In genomic region chr1:180966542-180966941, GRCm38 (mm10) we compare ENCODE assay signal across 12 mouse cellular contexts. TPM values are rescaled to one million over a fixed set of nuclear protein-coding genes. Genes with fewer than 3 reads are reported as not detected.
DNase-seq lines count a peak whose midpoint lies in the region; ATAC-seq and TF ChIP-seq lines count a peak whose summit lies in the region.
"Had no signal": no experiment of that assay in that cellular context is flagged by ENCODE, and none has a peak within 500 bp of the region (broad histone marks: within the 10 kb centered on the region; RNA-seq: fewer than 3 reads in every experiment).

No protein-coding gene starts in this region.

- WGBS in kidney, adult 2 months = 58% methylated on average over 3 of the region's 3 CpGs
- 81% methylated on average over 3 of the region's 3 CpGs for WGBS in forebrain, embryonic 13.5 days
- WGBS in liver, postnatal 0 days (ENCODE audit: insufficient replicate concordance) = 78% methylated on average over 3 of the region's 3 CpGs
- WGBS in hindbrain, postnatal 0 days = 64% methylated on average over 3 of the region's 3 CpGs

- DNase-seq in kidney, adult 2 months = peak; percentile 59
- DNase-seq in kidney, adult 18-20 months = no peak
- no peak for DNase-seq in Patski (ENCODE audit: low read depth, low spot score)
- peak; percentile 61 for DNase-seq in lung, postnatal 25 days (ENCODE audit: low spot score)
- no peak for DNase-seq in liver, postnatal 0 days
- DNase-seq in hindbrain, postnatal 0 days (ENCODE audit: low spot score) = no peak
- DNase-seq: cerebellum, postnatal 25 days; thymus, adult 18-20 months had no signal

- H3K4me3 ChIP-seq in kidney, adult 2 months (ENCODE audit: insufficient read depth, low read depth, low read length) = no peak overlapping the region
- no peak overlapping the region for H3K4me3 ChIP-seq in embryonic fibroblast, embryonic 13.5 days (ENCODE audit: insufficient read depth, low read length)
- no peak overlapping the region for H3K4me3 ChIP-seq in forebrain, embryonic 13.5 days
- no peak overlapping the region for H3K4me3 ChIP-seq in liver, postnatal 0 days (ENCODE audit: low read depth, low read length)
- no peak overlapping the region for H3K4me3 ChIP-seq in hindbrain, postnatal 0 days (ENCODE audit: low read length)
- H3K4me3 ChIP-seq: limb, embryonic 12.5 days had no signal

- no peaks in the 10 kb centered on the region for H3K27me3 ChIP-seq in kidney, adult 2 months (replicated peaks; ENCODE audit: control insufficient read depth, insufficient read depth, low read length)
- no peaks in the 10 kb centered on the region for H3K27me3 ChIP-seq in Patski
- no peaks in the 10 kb centered on the region for H3K27me3 ChIP-seq in forebrain, embryonic 13.5 days
- H3K27me3 ChIP-seq in liver, postnatal 0 days (ENCODE audit: insufficient read depth, low read length) = no peaks in the 10 kb centered on the region
- no peaks in the 10 kb centered on the region for H3K27me3 ChIP-seq in hindbrain, postnatal 0 days (ENCODE audit: insufficient read depth, low read length)
- H3K27me3 ChIP-seq: limb, embryonic 12.5 days had no signal

- POLR2A ChIA-PET in Patski (lab: Charles Lee) = interaction anchor here (1.3 kb wide), 1 partner anchor 24 kb away, joined by 3 read pairs; the partner anchor contains the start of gene Tmem63a

- CTCF ChIA-PET in Patski (lab: Charles Lee) = interaction anchor here (1.1 kb wide), 2 partner anchors 56 to 65 kb away, joined by 3 read pairs; no protein-coding TSS in a partner anchor

- no peaks in the 10 kb centered on the region for H3K9me3 ChIP-seq in forebrain, embryonic 13.5 days (replicated peaks)
- no peaks in the 10 kb centered on the region for H3K9me3 ChIP-seq in liver, postnatal 0 days (ENCODE audit: low read length)
- no peaks in the 10 kb centered on the region for H3K9me3 ChIP-seq in hindbrain, postnatal 0 days (ENCODE audit: low read length)
- H3K9me3 ChIP-seq: limb, embryonic 12.5 days had no signal

- no peaks in the 10 kb centered on the region for H3K4me1 ChIP-seq in kidney, adult 2 months (ENCODE audit: control insufficient read depth, insufficient read depth, low read length)
- H3K4me1 ChIP-seq in embryonic fibroblast, embryonic 13.5 days (ENCODE audit: control insufficient read depth, insufficient read depth, low read length) = peaks cover 9% of the 10 kb centered on the region; the same call in 1 of the 2 replicates
- no peaks in the 10 kb centered on the region for H3K4me1 ChIP-seq in forebrain, embryonic 13.5 days
- no peaks in the 10 kb centered on the region for H3K4me1 ChIP-seq in liver, postnatal 0 days (ENCODE audit: insufficient read depth)
- H3K4me1 ChIP-seq in hindbrain, postnatal 0 days (ENCODE audit: insufficient read depth, low read length) = no peaks in the 10 kb centered on the region
- H3K4me1 ChIP-seq: limb, embryonic 12.5 days had no signal

- no peak for TF ChIP-seq POLR2A in kidney, adult 2 months (IDR thresholded peaks at IDR 0.05; ENCODE audit: low read depth, low read length)
- no peak for TF ChIP-seq POLR2A in embryonic fibroblast, embryonic 13.5 days (IDR thresholded peaks at IDR 0.05; ENCODE audit: low read depth, low read length)

- H3K27ac ChIP-seq in kidney, adult 2 months (ENCODE audit: insufficient read depth, low read depth, low read length) = no peak overlapping the region
- peak overlapping the region; percentile 50 for H3K27ac ChIP-seq in embryonic fibroblast, embryonic 13.5 days (ENCODE audit: insufficient read depth, low read length)
- no peak overlapping the region for H3K27ac ChIP-seq in forebrain, embryonic 13.5 days
- no peak overlapping the region for H3K27ac ChIP-seq in liver, postnatal 0 days (ENCODE audit: low read depth)
- H3K27ac ChIP-seq in hindbrain, postnatal 0 days = no peak overlapping the region
- H3K27ac ChIP-seq: limb, embryonic 12.5 days had no signal

- in situ Hi-C loops in Patski (cut with MboI; ENCODE audit: low pct_unique_long_range_greater_than_20kb) = no loop called here

- ATAC-seq in Patski = peak; percentile 52
- ATAC-seq in forebrain, embryonic 13.5 days = no peak
- no peak for ATAC-seq in liver, postnatal 0 days
- ATAC-seq in hindbrain, postnatal 0 days = no peak; the same call in 1 of the 2 replicates
- ATAC-seq: intestine, embryonic 16.5 days had no signal

- no peak for TF ChIP-seq EP300 in liver, postnatal 0 days (IDR thresholded peaks at IDR 0.05; ENCODE audit: low read depth)

- H3K36me3 ChIP-seq in kidney, adult 2 months (ENCODE audit: control insufficient read depth, insufficient read depth, low read length) = no peaks in the 10 kb centered on the region; the same call in 1 of the 2 replicates
- no peaks in the 10 kb centered on the region for H3K36me3 ChIP-seq in forebrain, embryonic 13.5 days (ENCODE audit: poor library complexity, severe bottlenecking)
- H3K36me3 ChIP-seq in liver, postnatal 0 days (replicated peaks; ENCODE audit: insufficient read depth, low read length) = peaks cover 67% of the 10 kb centered on the region
- H3K36me3 ChIP-seq in hindbrain, postnatal 0 days (ENCODE audit: insufficient read depth, low read length) = no peaks in the 10 kb centered on the region

- TF ChIP-seq CTCF in kidney, adult 2 months (conservative IDR thresholded peaks at IDR 0.05; ENCODE audit: insufficient read depth, insufficient read length, low read depth, low read length) = no peak
- no peak for TF ChIP-seq CTCF in Patski (IDR thresholded peaks at IDR 0.05)
- TF ChIP-seq CTCF in embryonic fibroblast, embryonic 13.5 days (IDR thresholded peaks at IDR 0.05; ENCODE audit: borderline replicate concordance, insufficient read depth, low read length) = no peak
- no peak for TF ChIP-seq CTCF in liver, postnatal 0 days (IDR thresholded peaks at IDR 0.05; ENCODE audit: low read depth)
- TF ChIP-seq CTCF in hindbrain, postnatal 0 days (IDR thresholded peaks at IDR 0.05; ENCODE audit: low read depth) = no peak

- no peak overlapping the region for H3K4me2 ChIP-seq in forebrain, embryonic 13.5 days
- H3K4me2 ChIP-seq in liver, postnatal 0 days (ENCODE audit: low read depth, low read length) = no peak overlapping the region
- no peak overlapping the region for H3K4me2 ChIP-seq in hindbrain, postnatal 0 days (ENCODE audit: low read depth, low read length)
- H3K4me2 ChIP-seq: limb, embryonic 12.5 days had no signal

- H3K9ac ChIP-seq in forebrain, embryonic 13.5 days = no peak overlapping the region
- H3K9ac ChIP-seq in liver, postnatal 0 days (replicated peaks) = no peak overlapping the region
- no peak overlapping the region for H3K9ac ChIP-seq in hindbrain, postnatal 0 days (replicated peaks; ENCODE audit: low read length)
- H3K9ac ChIP-seq: limb, embryonic 12.5 days had no signal

RNA-seq across cellular contexts. Expression of gene Tmem63a, which starts 24.4 kb away (rescaled TPM):
- 26.7 and 28.7 TPM in 2 replicates for polyA plus RNA-seq in kidney, adult 2 months (2012; rRNA removed)
- polyA plus RNA-seq in Patski (2021) = 39.3 TPM
- polyA plus RNA-seq in embryonic fibroblast, embryonic 13.5 days (2011; ENCODE audit: insufficient read length, low read depth, missing spikeins) = 44.4 and 45.2 TPM in 2 replicates
- 0.88 and 1.4 TPM in 2 replicates for polyA plus RNA-seq in forebrain, embryonic 13.5 days (2015; fragmentation: Nextera tagmentation; extraction: Ambion mirVana)
- 6.3 and 7.4 TPM in 2 replicates for polyA plus RNA-seq in liver, postnatal 0 days (2015; fragmentation: Nextera tagmentation; extraction: Ambion mirVana)
- 2.9 and 5.4 TPM in 2 replicates for total RNA-seq in hindbrain, postnatal 0 days (2014; rRNA removed)
- 2.5 and 3.0 TPM in 2 replicates for polyA plus RNA-seq in hindbrain, postnatal 0 days (2015; fragmentation: Nextera tagmentation; extraction: Ambion mirVana)

RNA-seq across cellular contexts. Expression of gene Lefty1, which starts 31.7 kb away (rescaled TPM):
- 2.9 and 3.8 TPM in 2 replicates for polyA plus RNA-seq in kidney, adult 2 months (2012; rRNA removed)
- polyA plus RNA-seq in Patski (2021) = 0.06 TPM
- polyA plus RNA-seq in embryonic fibroblast, embryonic 13.5 days (2011; ENCODE audit: insufficient read length, low read depth, missing spikeins) = 2.5 and 2.7 TPM in 2 replicates
- not detected in 2 replicates for polyA plus RNA-seq in forebrain, embryonic 13.5 days (2015; fragmentation: Nextera tagmentation; extraction: Ambion mirVana)
- polyA plus RNA-seq in liver, postnatal 0 days (2015; fragmentation: Nextera tagmentation; extraction: Ambion mirVana) = 1.6 and 2.2 TPM in 2 replicates
- not detected in 2 replicates for total RNA-seq in hindbrain, postnatal 0 days (2014; rRNA removed)
- polyA plus RNA-seq in hindbrain, postnatal 0 days (2015; fragmentation: Nextera tagmentation; extraction: Ambion mirVana) = 0.29 and 0.42 TPM in 2 replicates

RNA-seq across cellular contexts. Expression of gene Ephx1, which starts 54.2 kb away (rescaled TPM):
- 69.9 and 73.3 TPM in 2 replicates for polyA plus RNA-seq in kidney, adult 2 months (2012; rRNA removed)
- polyA plus RNA-seq in Patski (2021) = 10.9 TPM
- 156 and 205 TPM in 2 replicates for polyA plus RNA-seq in embryonic fibroblast, embryonic 13.5 days (2011; ENCODE audit: insufficient read length, low read depth, missing spikeins)
- polyA plus RNA-seq in forebrain, embryonic 13.5 days (2015; fragmentation: Nextera tagmentation; extraction: Ambion mirVana) = 1.3 and 1.7 TPM in 2 replicates
- 81.9 and 83.5 TPM in 2 replicates for polyA plus RNA-seq in liver, postnatal 0 days (2015; fragmentation: Nextera tagmentation; extraction: Ambion mirVana)
- 8.9 and 15.2 TPM in 2 replicates for total RNA-seq in hindbrain, postnatal 0 days (2014; rRNA removed)
- polyA plus RNA-seq in hindbrain, postnatal 0 days (2015; fragmentation: Nextera tagmentation; extraction: Ambion mirVana) = 13.3 and 15.8 TPM in 2 replicates

Comparison
In these comparisons a context has a peak if more than half of its experiments do, and no peak if none do; other contexts are left out.
1. DNase-seq: peak in kidney, adult 2 months (single experiment) and lung, postnatal 25 days (single experiment); none in kidney, adult 18-20 months (single experiment), Patski (single experiment), liver, postnatal 0 days (single experiment) and hindbrain, postnatal 0 days (single experiment).